Mouse (Mus musculus) thymus, postnatal 14 days (tissue): Measurements from ENCODE around the gene Hat1.
"Not testable (repeated sequence)": the region's sequence is repeated elsewhere in the genome, so short reads cannot be mapped to it uniquely, and the experiment has no call there.

Source experiments
- DNase-seq: peaks from one replicate; pipeline ENCODE4 v3.0.0; 2021

The Hat1 gene

GRCm38 (mm10) chr2:71388951-71389763 lies at the start of gene Hat1:
TSS of gene Hat1 (plus strand) at chr2:71388958.
- DNase-seq, result peak; percentile 96

GRCm38 (mm10) chr2:71340126-71340525 lies 48.6 kb upstream of the Hat1 start:
- DNase-seq, result no peak

- DNase-seq, result no peak
These were observed 44.7 kb upstream of the Hat1 start for GRCm38 (mm10) chr2:71343884-71344640.

- no peak for DNase-seq
These were observed 41.6 kb upstream of the Hat1 start for GRCm38 (mm10) chr2:71347160-71347559.

- DNase-seq, result no peak
These were observed 40.8 kb upstream of the Hat1 start for GRCm38 (mm10) chr2:71347732-71348490.

- no peak for DNase-seq
These were observed 39.2 kb upstream of the Hat1 start for GRCm38 (mm10) chr2:71349511-71349910.

GRCm38 (mm10) chr2:71350181-71350580 lies 38.6 kb upstream of the Hat1 start:
- DNase-seq, result no peak

- DNase-seq, result no peak
These were observed 37.6 kb upstream of the Hat1 start for GRCm38 (mm10) chr2:71350904-71351726.

- no peak for DNase-seq
These were observed 37.1 kb upstream of the Hat1 start for GRCm38 (mm10) chr2:71351727-71351987.

- peak; percentile 44 for DNase-seq
These were observed 35.3 kb upstream of the Hat1 start for GRCm38 (mm10) chr2:71353306-71354054.

GRCm38 (mm10) chr2:71354055-71354425 lies 34.7 kb upstream of the Hat1 start:
- no peak for DNase-seq

GRCm38 (mm10) chr2:71358347-71358746 lies 30.4 kb upstream of the Hat1 start:
- no peak for DNase-seq

GRCm38 (mm10) chr2:71360192-71360591 lies 28.6 kb upstream of the Hat1 start:
- DNase-seq, result peak; percentile 70

GRCm38 (mm10) chr2:71366618-71367124 lies 22.1 kb upstream of the Hat1 start:
- DNase-seq, result no peak

- peak; percentile 77 for DNase-seq
These were observed 21.5 kb upstream of the Hat1 start, which contains the start of gene Slc25a12 for GRCm38 (mm10) chr2:71367125-71367880. TSS of gene Slc25a12 (minus strand) at chr2:71367749.

GRCm38 (mm10) chr2:71368086-71368485 lies 20.7 kb upstream of the Hat1 start:
- DNase-seq, result no peak

- no peak for DNase-seq
These were observed 17.0 kb upstream of the Hat1 start for GRCm38 (mm10) chr2:71371790-71372189.

GRCm38 (mm10) chr2:71372261-71372660 lies 16.5 kb upstream of the Hat1 start:
- not testable (repeated sequence) for DNase-seq

GRCm38 (mm10) chr2:71374275-71375155 lies 14.2 kb upstream of the Hat1 start:
- no peak for DNase-seq

- no peak for DNase-seq
These were observed 12.3 kb upstream of the Hat1 start for GRCm38 (mm10) chr2:71376433-71376906.
